Mouse (Mus musculus) forebrain, embryonic 11.5 days (tissue): ENCODE results near the gene 4930402H24Rik. TPM values are rescaled to one million over a fixed set of nuclear protein-coding genes. Genes with fewer than 3 reads are reported as not detected.
"Not testable (repeated sequence)": the region's sequence is repeated elsewhere in the genome, so short reads cannot be mapped to it uniquely, and the experiment has no call there.

Source experiments
- ATAC-seq: fragments of 200-750 bp; cut with Nextera tagmentation; replicated peaks from 2 replicates; pipeline ENCODE4 v1.8.0; 2017; ENCODE audit warnings: moderate TSS enrichment; ENCODE audit not compliant: low FRiP score
- DNase-seq: peaks from one replicate; pipeline ENCODE4 v3.0.0-alpha.2; 2017; ENCODE audit warnings: low spot score
- H3K27ac ChIP-seq: fragments of 300-500 bp; sonication (generic); 2 replicates; pipeline ENCODE4 v1.5.1; 2014; ENCODE audit warnings: low read depth, low read length
- H3K27me3 ChIP-seq: fragments of 300-500 bp; sonication (generic); 2 replicates; pipeline ENCODE4 v1.6.1; 2014; ENCODE audit warnings: mild to moderate bottlenecking, low read length, mixed read lengths; ENCODE audit not compliant: control insufficient read depth, insufficient read depth
- H3K36me3 ChIP-seq: fragments of 300-500 bp; sonication (generic); 2 replicates; pipeline ENCODE4 v1.6.1; 2014; ENCODE audit warnings: mild to moderate bottlenecking, low read length, moderate library complexity, mixed read lengths; ENCODE audit not compliant: control insufficient read depth, insufficient read depth
- H3K4me1 ChIP-seq: fragments of 300-500 bp; sonication (generic); replicated peaks from 2 replicates; pipeline ENCODE4 v1.6.1; 2014; ENCODE audit warnings: low read length, mixed read lengths; ENCODE audit not compliant: control insufficient read depth, insufficient read depth
- H3K4me2 ChIP-seq: fragments of 300-500 bp; sonication (generic); 2 replicates; pipeline ENCODE4 v1.6.1; 2014; ENCODE audit warnings: low read depth, mild to moderate bottlenecking, low read length, moderate library complexity, mixed read lengths; ENCODE audit not compliant: severe bottlenecking
- H3K4me3 ChIP-seq: fragments of 300-500 bp; sonication (generic); 2 replicates; pipeline ENCODE4 v1.5.1; 2014; ENCODE audit warnings: low read depth, low read length
- H3K9ac ChIP-seq: fragments of 300-500 bp; sonication (generic); 2 replicates; pipeline ENCODE4 v1.6.1; 2014; ENCODE audit warnings: low read length
- H3K9me3 ChIP-seq: fragments of 300-500 bp; sonication (generic); 2 replicates; pipeline ENCODE4 v1.6.1; 2016; ENCODE audit warnings: low read length, mixed read lengths; ENCODE audit not compliant: control insufficient read depth
- WGBS: fragments of 180-500 bp; shearing (Covaris S2); extraction: QIAGEN DNeasy Blood & Tissue Kit; methylation state at CpG from one replicate; pipeline ENCODE4 v1.1.7; 2014; 5-methylcytosine and 5-hydroxymethylcytosine counted together
- polyA plus RNA-seq: library from polyadenylated mRNA; unstranded; fragments of >200 nt; fragmentation: Nextera tagmentation; extraction: Ambion mirVana; gene quantifications from 2 replicates; pipeline ENCODE4 v1.2.1, GENCODE M21; 2014

The 4930402H24Rik gene
- polyA plus RNA-seq, 1 experiment from 2014 or later: 53.1 TPM

DNA sequence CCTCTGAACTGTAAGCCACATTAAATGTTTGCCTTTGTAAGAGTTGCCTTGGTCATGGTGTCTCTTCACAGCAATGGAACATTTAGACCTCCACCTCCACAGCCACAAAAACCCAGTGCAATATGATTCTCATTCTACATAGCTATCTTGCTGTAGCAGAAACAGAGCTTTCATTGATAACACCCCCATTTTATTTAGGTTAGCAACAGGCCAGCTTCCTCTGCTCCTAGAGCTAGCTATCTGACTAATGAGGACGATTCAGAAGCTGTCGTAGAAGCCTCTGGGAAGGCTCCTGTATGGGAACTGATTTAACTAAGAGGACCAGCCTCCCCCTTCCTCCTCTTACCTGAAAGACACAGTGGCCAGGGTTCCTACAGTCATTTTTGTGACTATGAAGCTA, 74.2 kb downstream of the 4930402H24Rik start:
- no peak overlapping the region for H3K4me2 ChIP-seq
- no peak overlapping the region for H3K9ac ChIP-seq
- WGBS: 83% methylated on average over 2 of the region's 2 CpGs
- H3K9me3 ChIP-seq: no peaks in the 10 kb centered on the region
- H3K27me3 ChIP-seq: no peaks in the 10 kb centered on the region
- H3K27ac ChIP-seq: no peak overlapping the region
- H3K36me3 ChIP-seq: peaks cover 3% of the 10 kb centered on the region; the same call in 1 of the 2 replicates
- ATAC-seq (no peak), DNase-seq (no peak)
- H3K4me1 ChIP-seq: no peaks in the 10 kb centered on the region
- H3K4me3 ChIP-seq: no peak overlapping the region

DNA sequence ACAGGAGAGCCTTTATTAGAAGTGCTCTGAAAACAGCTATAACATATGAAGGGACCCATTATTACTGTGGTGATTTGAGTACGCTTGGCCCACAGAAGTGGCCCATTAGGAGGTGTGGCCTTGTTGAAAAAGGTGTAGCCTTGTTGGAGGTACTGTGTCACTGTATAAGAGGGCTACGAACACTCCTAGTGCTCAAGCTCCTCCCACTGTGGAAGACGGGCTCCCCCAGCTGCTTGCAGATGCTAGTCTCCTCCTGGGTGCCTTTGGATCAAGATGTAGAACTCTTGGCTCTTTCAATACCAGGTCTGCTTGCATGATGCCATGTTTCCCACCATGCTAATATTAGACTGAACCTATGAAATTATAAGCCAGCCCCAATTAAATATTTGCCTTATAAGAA, 76.0 kb downstream of the 4930402H24Rik start:
- Histone ChIP-seq H3K4me1 (no peaks in the 10 kb centered on the region), H3K9ac (no peak overlapping the region), H3K27ac (no peak overlapping the region), H3K4me2 (no peak overlapping the region), H3K27me3 (no peaks in the 10 kb centered on the region), H3K36me3 (peaks cover 3% of the 10 kb centered on the region; the same call in 1 of the 2 replicates), H3K4me3 (no peak overlapping the region), H3K9me3 (no peaks in the 10 kb centered on the region)
- WGBS: 89% methylated on average over 3 of the region's 3 CpGs
- DNase-seq (no peak), ATAC-seq (no peak)

GRCm38 (mm10) chr2:130829496-130829895, 76.7 kb downstream of the 4930402H24Rik start:
- no peaks in the 10 kb centered on the region for H3K27me3 ChIP-seq
- no peak overlapping the region for H3K27ac ChIP-seq
- DNase-seq (no peak), ATAC-seq (no peak)
- no peak overlapping the region for H3K4me3 ChIP-seq
- H3K4me1 ChIP-seq: no peaks in the 10 kb centered on the region
- H3K9me3 ChIP-seq: no peaks in the 10 kb centered on the region
- H3K36me3 ChIP-seq: peaks cover 3% of the 10 kb centered on the region; the same call in 1 of the 2 replicates
- H3K9ac ChIP-seq: no peak overlapping the region
- 88% methylated on average over 4 of the region's 4 CpGs for WGBS
- no peak overlapping the region for H3K4me2 ChIP-seq

- DNase-seq (no peak), ATAC-seq (no peak)
- H3K9me3 ChIP-seq: no peaks in the 10 kb centered on the region
- no peak overlapping the region for H3K27ac ChIP-seq
- H3K36me3 ChIP-seq: peaks cover 3% of the 10 kb centered on the region; the same call in 1 of the 2 replicates
- no peak overlapping the region for H3K4me2 ChIP-seq
- no peak overlapping the region for H3K9ac ChIP-seq
- no peaks in the 10 kb centered on the region for H3K4me1 ChIP-seq
- 92% methylated on average over 1 of the region's 1 CpGs for WGBS
- no peaks in the 10 kb centered on the region for H3K27me3 ChIP-seq
- no peak overlapping the region for H3K4me3 ChIP-seq
These were observed 77.5 kb downstream of the 4930402H24Rik start for GRCm38 (mm10) chr2:130828668-130829067.

- not testable (repeated sequence) for H3K27ac ChIP-seq, H3K36me3 ChIP-seq, H3K27me3 ChIP-seq, H3K4me2 ChIP-seq, DNase-seq, H3K9me3 ChIP-seq, H3K4me3 ChIP-seq, H3K9ac ChIP-seq, H3K4me1 ChIP-seq, ATAC-seq
- WGBS: 85% methylated on average over 3 of the region's 3 CpGs
These were observed 78.1 kb downstream of the 4930402H24Rik start for GRCm38 (mm10) chr2:130828066-130828465.

DNA sequence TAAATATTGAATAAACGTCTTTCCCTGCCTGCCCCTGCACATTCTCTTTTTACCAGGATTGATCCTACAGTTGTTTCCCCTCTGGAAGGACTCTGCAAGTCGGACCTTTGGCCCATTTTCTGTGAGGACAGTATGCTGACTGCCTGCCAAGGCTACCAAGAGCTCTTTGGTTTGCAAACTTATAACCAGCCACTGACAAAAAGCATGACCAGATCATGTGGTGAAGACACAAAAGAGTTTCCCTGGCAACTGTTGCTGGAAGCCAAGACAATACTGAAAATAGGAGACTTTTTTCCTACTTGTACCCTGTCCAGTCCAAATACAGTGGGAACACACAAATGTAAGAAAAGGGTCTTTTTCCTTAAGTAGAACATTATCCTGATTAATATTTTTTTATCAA, 78.8 kb downstream of the 4930402H24Rik start:
- peaks cover 3% of the 10 kb centered on the region; the same call in 1 of the 2 replicates for H3K36me3 ChIP-seq
- DNase-seq (no peak), ATAC-seq (no peak)
- no peak overlapping the region for H3K4me3 ChIP-seq
- no peak overlapping the region for H3K27ac ChIP-seq
- 80% methylated on average over 2 of the region's 2 CpGs for WGBS
- H3K9me3 ChIP-seq: no peaks in the 10 kb centered on the region
- no peaks in the 10 kb centered on the region for H3K4me1 ChIP-seq
- no peak overlapping the region for H3K9ac ChIP-seq
- no peaks in the 10 kb centered on the region for H3K27me3 ChIP-seq
- H3K4me2 ChIP-seq: no peak overlapping the region

DNA sequence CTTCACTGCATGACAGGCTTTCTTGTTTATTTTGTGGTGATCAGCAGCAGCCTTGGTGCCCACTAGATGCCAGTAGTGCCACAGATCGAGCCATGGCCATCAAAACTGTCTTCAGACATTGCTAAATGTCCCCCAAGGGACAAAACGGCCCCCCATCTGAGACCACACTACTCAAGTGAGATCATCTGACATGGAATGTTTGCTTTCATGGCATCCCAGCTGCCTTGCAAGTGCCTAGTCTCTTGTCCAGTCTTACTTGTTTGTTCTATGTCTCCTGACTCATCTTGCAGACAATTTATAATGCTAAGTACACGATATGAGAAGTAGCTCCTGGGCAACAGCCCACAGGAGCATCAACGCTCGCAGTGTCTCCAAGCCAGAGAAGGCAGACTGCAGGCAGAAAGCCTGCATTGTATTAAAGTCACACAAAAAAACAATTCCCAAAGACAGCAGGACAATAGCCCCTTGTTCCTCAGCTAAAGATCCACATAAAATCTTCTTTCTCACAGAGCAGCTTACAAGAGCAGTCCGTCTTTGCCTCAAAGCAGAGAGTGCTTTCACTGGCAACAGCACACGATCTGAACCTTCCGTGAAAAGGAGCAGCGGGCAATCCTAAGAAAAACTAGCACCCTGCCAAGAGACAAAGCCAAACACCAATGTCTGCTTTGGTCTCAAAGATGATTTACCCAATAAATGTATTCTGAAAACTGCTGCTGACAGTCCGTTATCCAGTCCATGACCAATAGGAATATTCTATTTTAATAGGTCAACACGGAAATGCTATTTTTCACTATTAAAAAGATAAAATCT, 87.2 kb downstream of the 4930402H24Rik start:
- Histone ChIP-seq H3K4me3 (no peak overlapping the region), H3K27ac (no peak overlapping the region), H3K9me3 (no peaks in the 10 kb centered on the region), H3K4me2 (no peak overlapping the region), H3K9ac (no peak overlapping the region), H3K27me3 (no peaks in the 10 kb centered on the region), H3K4me1 (no peaks in the 10 kb centered on the region), H3K36me3 (no peaks in the 10 kb centered on the region; the same call in 1 of the 2 replicates)
- 45% methylated on average over 11 of the region's 11 CpGs for WGBS
- DNase-seq (no peak), ATAC-seq (no peak)

DNA sequence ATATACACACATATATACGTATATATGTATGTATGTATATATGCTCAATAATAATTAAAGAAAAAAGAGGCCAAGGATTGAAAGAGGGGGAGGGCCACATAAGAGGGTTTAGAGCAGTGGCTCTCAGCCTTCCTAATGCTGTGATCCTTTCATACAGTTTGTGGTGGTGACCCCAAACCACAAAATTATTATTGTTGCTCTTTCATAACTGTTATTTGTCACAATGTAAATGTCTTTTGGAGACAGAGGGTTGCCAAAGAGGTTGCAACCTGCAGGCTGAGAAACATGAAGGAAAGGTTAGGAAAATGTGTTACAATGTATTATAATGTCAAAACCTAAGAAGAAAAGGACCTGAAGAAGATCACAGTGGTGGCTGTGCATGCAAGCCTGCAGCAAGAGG, 88.3 kb downstream of the 4930402H24Rik start:
- H3K9me3 ChIP-seq: no peaks in the 10 kb centered on the region

GRCm38 (mm10) chr2:130816205-130816604, 90.0 kb downstream of the 4930402H24Rik start:
- DNase-seq (no peak), ATAC-seq (no peak)
- Histone ChIP-seq H3K9ac (no peak overlapping the region), H3K36me3 (no peaks in the 10 kb centered on the region; the same call in 1 of the 2 replicates), H3K27me3 (no peaks in the 10 kb centered on the region), H3K4me2 (no peak overlapping the region), H3K27ac (no peak overlapping the region), H3K4me3 (no peak overlapping the region), H3K4me1 (no peaks in the 10 kb centered on the region), H3K9me3 (no peaks in the 10 kb centered on the region)
- WGBS: 81% methylated on average over 5 of the region's 5 CpGs

More for the DNA sequence above, 88.3 kb downstream of the 4930402H24Rik start:
- Histone ChIP-seq H3K4me3 (no peak overlapping the region), H3K9ac (no peak overlapping the region), H3K27me3 (no peaks in the 10 kb centered on the region), H3K27ac (no peak overlapping the region), H3K4me2 (no peak overlapping the region), H3K4me1 (no peaks in the 10 kb centered on the region), H3K36me3 (no peaks in the 10 kb centered on the region; the same call in 1 of the 2 replicates)
- ATAC-seq (no peak), DNase-seq (no peak)
- WGBS: 92% methylated on average over 1 of the region's 1 CpGs
